32 mouse cellular contexts compared by ENCODE assay signal in genomic region chrX:60833456-60833855, GRCm38 (mm10). TPM values are rescaled to one million over a fixed set of nuclear protein-coding genes. Genes with fewer than 3 reads are reported as not detected.
"Had no signal": no experiment of that assay in that cellular context is flagged by ENCODE, and none has a peak within 500 bp of the region (broad histone marks: within the 10 kb centered on the region; RNA-seq: fewer than 3 reads in every experiment).

No protein-coding gene starts in this region.

- DNase-seq: cerebellum, adult 8-10 months; cerebellum, adult 9-10 months; cerebellum, adult 9-11 months; cerebellum, postnatal 10 days; cerebellum, postnatal 14 days; cerebellum, postnatal 25 days; cerebellum, postnatal 36 days; embryo, embryonic 11 days; gastrocnemius, adult 2 months; gastrocnemius, postnatal 10 days; gastrocnemius, postnatal 14 days; gastrocnemius, postnatal 25 days; gastrocnemius, postnatal 36 days; heart, adult 11 months; heart, adult 18-20 months; heart, adult 2 months had no signal

- H3K36me3 ChIP-seq: embryonic facial prominence, embryonic 10.5 days; embryonic facial prominence, embryonic 12.5 days; embryonic facial prominence, embryonic 13.5 days; embryonic facial prominence, embryonic 15.5 days; forebrain, embryonic 10.5 days; heart, embryonic 10.5 days had no signal

- H3K4me3 ChIP-seq: embryonic facial prominence, embryonic 10.5 days; embryonic facial prominence, embryonic 12.5 days; embryonic facial prominence, embryonic 13.5 days; embryonic facial prominence, embryonic 15.5 days; erythroblast, embryonic 14.5 days; forebrain, embryonic 10.5 days; forebrain, embryonic 13.5 days; gastrocnemius, adult 2 months; heart, adult 2 months; heart, embryonic 10.5 days had no signal

- H3K4me1 ChIP-seq: embryonic facial prominence, embryonic 10.5 days; embryonic facial prominence, embryonic 12.5 days; embryonic facial prominence, embryonic 13.5 days; embryonic facial prominence, embryonic 15.5 days; heart, embryonic 10.5 days had no signal

- H3K27ac ChIP-seq: embryonic facial prominence, embryonic 10.5 days; embryonic facial prominence, embryonic 12.5 days; embryonic facial prominence, embryonic 13.5 days; embryonic facial prominence, embryonic 15.5 days; forebrain, embryonic 10.5 days; forebrain, embryonic 13.5 days; gastrocnemius, adult 2 months; heart, adult 2 months; heart, embryonic 10.5 days had no signal

- H3K4me2 ChIP-seq: embryonic facial prominence, embryonic 12.5 days; embryonic facial prominence, embryonic 13.5 days; embryonic facial prominence, embryonic 15.5 days; forebrain, embryonic 13.5 days; heart, embryonic 11.5 days had no signal

- H3K27me3 ChIP-seq: embryonic facial prominence, embryonic 12.5 days; embryonic facial prominence, embryonic 13.5 days; embryonic facial prominence, embryonic 15.5 days; forebrain, embryonic 13.5 days had no signal

- ATAC-seq: forebrain, embryonic 13.5 days; forebrain, embryonic 14.5 days had no signal

- H3K9ac ChIP-seq: embryonic facial prominence, embryonic 12.5 days; embryonic facial prominence, embryonic 13.5 days; embryonic facial prominence, embryonic 15.5 days; forebrain, embryonic 13.5 days had no signal

- H3K9me3 ChIP-seq: embryonic facial prominence, embryonic 10.5 days; embryonic facial prominence, embryonic 12.5 days; embryonic facial prominence, embryonic 13.5 days; embryonic facial prominence, embryonic 15.5 days; forebrain, embryonic 10.5 days; forebrain, embryonic 13.5 days; heart, embryonic 10.5 days had no signal

RNA-seq across cellular contexts. Expression of gene Sox3, which starts 59.8 kb away (rescaled TPM):
- total RNA-seq: common myeloid progenitor, adult 5-6 weeks; gastrocnemius, adult 18-20 months; gastrocnemius, adult 2 months; gastrocnemius, adult 8-10 months; gastrocnemius, postnatal 14 days; gastrocnemius, postnatal 25 days; gastrocnemius, postnatal 36 days; granulocyte monocyte progenitor cell, adult 5-6 weeks; heart, adult 18-20 months; heart, adult 2 months; heart, adult 8-10 months had no signal
- polyA plus RNA-seq: erythroblast, embryonic 14.5 days; gonadal fat pad, adult 2 months; heart, adult 2 months had no signal
